ENCODE assay signal across 11 mouse cellular contexts in genomic region chr11:62891763-62892162, GRCm38 (mm10). TPM values are rescaled to one million over a fixed set of nuclear protein-coding genes. Genes with fewer than 3 reads are reported as not detected.
"Had no signal": no experiment of that assay in that cellular context is flagged by ENCODE, and none has a peak within 500 bp of the region (broad histone marks: within the 10 kb centered on the region; RNA-seq: fewer than 3 reads in every experiment).

No protein-coding gene starts in this region.

- DNase-seq: retina, postnatal 1 day; right cerebral cortex, adult 18-20 months; right cerebral cortex, postnatal 14 days; right cerebral cortex, postnatal 25 days; right cerebral cortex, postnatal 4 days; spleen, adult 18-20 months; thymus, adult 18-20 months; thymus, adult 2 months; thymus, postnatal 14 days; thymus, postnatal 25 days had no signal

RNA-seq across cellular contexts. Expression of gene Cdrt4, which starts 59.2 kb away (rescaled TPM):
- total RNA-seq: neutrophil, adult 5-6 weeks had no signal
